ENCODE assay signal across 11 mouse cellular contexts in genomic region chr10:77229609-77230595, GRCm38 (mm10). TPM values are rescaled to one million over a fixed set of nuclear protein-coding genes. Genes with fewer than 3 reads are reported as not detected.
A peak's percentile ranks its signal among the peaks of the same experiment; 100 is the strongest.
DNase-seq lines count a peak whose midpoint lies in the region; ATAC-seq and TF ChIP-seq lines count a peak whose summit lies in the region.
"Had no signal": no experiment of that assay in that cellular context is flagged by ENCODE, and none has a peak within 500 bp of the region (broad histone marks: within the 10 kb centered on the region; RNA-seq: fewer than 3 reads in every experiment).

No protein-coding gene starts in this region.

- H3K4me2 ChIP-seq in lung, embryonic 16.5 days (ENCODE audit: low read depth, low read length), result no peak overlapping the region
- 0 out of 2 replicates have a peak overlapping the region, but pooled peaks have one; percentile 4 for H3K4me2 ChIP-seq in liver, embryonic 16.5 days (ENCODE audit: low read depth, low read length)

- ATAC-seq in frontal cortex, adult (ENCODE audit: low TSS enrichment), result peak; percentile 55; the same call in 1 of the 2 replicates
- peak; percentile 34; the same call in 1 of the 2 replicates for ATAC-seq in lung, embryonic 16.5 days (ENCODE audit: low read depth)
- ATAC-seq in common myeloid progenitor, adult 5-6 weeks (replicated peaks; ENCODE audit: low read depth, poor library complexity, severe bottlenecking), result peak; percentile 58
- ATAC-seq in liver, embryonic 16.5 days (ENCODE audit: low read depth), result no peak
- ATAC-seq: forebrain, embryonic 14.5 days had no signal

- WGBS in lung, embryonic 16.5 days, result 56% methylated on average over 13 of the region's 13 CpGs
- WGBS in lung, adult 2 months, result 74% methylated on average over 13 of the region's 13 CpGs
- WGBS in liver, embryonic 16.5 days (ENCODE audit: insufficient replicate concordance), result 54% methylated on average over 13 of the region's 13 CpGs

- no peak for DNase-seq in frontal cortex, postnatal 36 days (ENCODE audit: low spot score in 2 of 2)
- DNase-seq in lung, adult 2 months, result no peak
- no peak for DNase-seq in right cerebral cortex, adult 18-20 months
- DNase-seq in kidney, postnatal 36 days, result no peak
- DNase-seq: B cell, adult 2 months; kidney, postnatal 10 days had no signal

- H3K36me3 ChIP-seq in lung, embryonic 16.5 days (ENCODE audit: control insufficient read depth, insufficient read depth, low read length), result no peaks in the 10 kb centered on the region
- no peaks in the 10 kb centered on the region for H3K36me3 ChIP-seq in liver, embryonic 16.5 days (ENCODE audit: control insufficient read depth, insufficient read depth)

- H3K4me1 ChIP-seq in lung, embryonic 16.5 days (replicated peaks; ENCODE audit: control insufficient read depth, insufficient read depth, low read length), result peaks cover 24% of the 10 kb centered on the region
- peaks cover 3% of the 10 kb centered on the region; the same call in 1 of the 2 replicates for H3K4me1 ChIP-seq in lung, adult 2 months (ENCODE audit: control insufficient read depth, insufficient read depth, low read length)
- peaks cover 80% of the 10 kb centered on the region for H3K4me1 ChIP-seq in liver, embryonic 16.5 days (ENCODE audit: control insufficient read depth, low read depth, low read length)

- H3K27me3 ChIP-seq in lung, embryonic 16.5 days (ENCODE audit: control insufficient read depth, insufficient read depth, low read depth, low read length), result no peaks in the 10 kb centered on the region
- no peaks in the 10 kb centered on the region for H3K27me3 ChIP-seq in liver, embryonic 16.5 days (ENCODE audit: control insufficient read depth, insufficient read depth, low read depth, low read length)

- H3K27ac ChIP-seq in lung, embryonic 16.5 days (ENCODE audit: low read length), result peak overlapping the region; percentile 15; the same call in 1 of the 2 replicates
- H3K27ac ChIP-seq in liver, embryonic 16.5 days (ENCODE audit: low read length), result peak overlapping the region; percentile 66

- no peaks in the 10 kb centered on the region for H3K9me3 ChIP-seq in lung, embryonic 16.5 days (ENCODE audit: control insufficient read depth, low read length)
- no peaks in the 10 kb centered on the region for H3K9me3 ChIP-seq in liver, embryonic 16.5 days (replicated peaks; ENCODE audit: control insufficient read depth, low read length)

- H3K4me3 ChIP-seq in lung, embryonic 16.5 days (ENCODE audit: low read length), result no peak overlapping the region
- no peak overlapping the region for H3K4me3 ChIP-seq in lung, adult 2 months (replicated peaks; ENCODE audit: extremely low read depth, low read depth, low read length)
- H3K4me3 ChIP-seq in liver, embryonic 16.5 days (ENCODE audit: low read depth, low read length), result no peak overlapping the region

- TF ChIP-seq POLR2A in lung, adult 2 months (IDR thresholded peaks at IDR 0.05; ENCODE audit: borderline replicate concordance, extremely low read depth, low read depth, low read length), result no peak

- no peak overlapping the region for H3K9ac ChIP-seq in lung, embryonic 16.5 days (ENCODE audit: low read length)
- H3K9ac ChIP-seq in liver, embryonic 16.5 days (ENCODE audit: low read depth, low read length), result peak overlapping the region; percentile 8

- TF ChIP-seq CTCF in lung, adult 2 months (IDR thresholded peaks at IDR 0.05; ENCODE audit: insufficient read depth, low read length), result no peak

RNA-seq across cellular contexts. Expression of gene Pofut2, which starts 29.1 kb away (rescaled TPM):
- 126 and 132 TPM in 2 replicates for polyA plus RNA-seq in lung, embryonic 16.5 days (2015; fragmentation: Nextera tagmentation; extraction: Ambion mirVana)
- 81.3 and 81.6 TPM in 2 replicates for polyA plus RNA-seq in lung, adult 2 months (2012; rRNA removed)
- 9.6 and 13.9 TPM in 2 replicates for total RNA-seq in common myeloid progenitor, adult 5-6 weeks (2017)
- polyA plus RNA-seq in liver, embryonic 16.5 days (2015; fragmentation: Nextera tagmentation; extraction: Ambion mirVana), result 24.9 and 25.2 TPM in 2 replicates
